Mouse (Mus musculus) left cerebral cortex, adult 11 months (tissue): ENCODE measurements around the gene Skap1.

Source experiments
- DNase-seq: peaks from one replicate; pipeline ENCODE4 v3.0.0; 2022; ENCODE audit warnings: low spot score

Gene Skap1

GRCm38 (mm10) chr11:96622782-96623181 is 158.4 kb downstream of the Skap1 start:
- no peak for DNase-seq

GRCm38 (mm10) chr11:96624436-96624835 is 160.0 kb downstream of the Skap1 start:
- no peak for DNase-seq

- DNase-seq, result no peak
These were observed 165.4 kb downstream of the Skap1 start for GRCm38 (mm10) chr11:96629775-96630174.

GRCm38 (mm10) chr11:96631521-96631920 is 167.1 kb downstream of the Skap1 start:
- no peak for DNase-seq

GRCm38 (mm10) chr11:96637927-96638326 is 173.5 kb downstream of the Skap1 start:
- no peak for DNase-seq

GRCm38 (mm10) chr11:96639805-96640204 is 175.4 kb downstream of the Skap1 start:
- DNase-seq, result no peak

GRCm38 (mm10) chr11:96642173-96643140 is 178.1 kb downstream of the Skap1 start:
- no peak for DNase-seq

GRCm38 (mm10) chr11:96644969-96645368 is 180.6 kb downstream of the Skap1 start:
- no peak for DNase-seq

- peak; percentile 50 for DNase-seq
These were observed 181.2 kb downstream of the Skap1 start for GRCm38 (mm10) chr11:96645538-96646037.

- no peak for DNase-seq
These were observed 187.5 kb downstream of the Skap1 start for GRCm38 (mm10) chr11:96651848-96652247.

- DNase-seq, result no peak
These were observed 189.5 kb downstream of the Skap1 start for GRCm38 (mm10) chr11:96653867-96654266.

- DNase-seq, result no peak
These were observed 194.0 kb downstream of the Skap1 start for GRCm38 (mm10) chr11:96658420-96658819.

GRCm38 (mm10) chr11:96666924-96667323 is 202.5 kb downstream of the Skap1 start:
- DNase-seq, result no peak

GRCm38 (mm10) chr11:96668367-96668766 is 204.0 kb downstream of the Skap1 start:
- DNase-seq, result no peak

GRCm38 (mm10) chr11:96673792-96674191 is 209.4 kb downstream of the Skap1 start:
- DNase-seq, result no peak

- DNase-seq, result no peak
These were observed 210.5 kb downstream of the Skap1 start for GRCm38 (mm10) chr11:96674786-96675365.

GRCm38 (mm10) chr11:96678026-96678425 is 213.6 kb downstream of the Skap1 start:
- no peak for DNase-seq

GRCm38 (mm10) chr11:96679026-96679425 is 214.6 kb downstream of the Skap1 start:
- no peak for DNase-seq

- DNase-seq, result no peak
These were observed 221.0 kb downstream of the Skap1 start for GRCm38 (mm10) chr11:96685381-96685780.

GRCm38 (mm10) chr11:96686713-96687280 is 222.4 kb downstream of the Skap1 start:
- no peak for DNase-seq

GRCm38 (mm10) chr11:96692250-96692649 is 227.9 kb downstream of the Skap1 start:
- DNase-seq, result no peak

- DNase-seq, result no peak
These were observed 229.0 kb downstream of the Skap1 start for GRCm38 (mm10) chr11:96693360-96693759.

- no peak for DNase-seq
These were observed 230.4 kb downstream of the Skap1 start for GRCm38 (mm10) chr11:96694774-96695173.
